Mouse (Mus musculus) C2C12 (cell line): ENCODE results near the gene Pigs.

Source experiments
- CTCF ChIP-seq: IDR thresholded peaks from one replicate; pipeline ENCODE4 v1.5.1; 2011; ENCODE audit not compliant: control insufficient read depth, insufficient read depth, insufficient read length
- MAX ChIP-seq: IDR thresholded peaks from one replicate; pipeline ENCODE4 v1.6.1; 2011; ENCODE audit warnings: mild to moderate bottlenecking, control low read depth
- MYOD1 ChIP-seq: IDR thresholded peaks from one replicate; pipeline ENCODE4 v1.6.1; 2011; ENCODE audit warnings: low read depth; ENCODE audit not compliant: control insufficient read depth, insufficient read length
- USF1 ChIP-seq: IDR thresholded peaks from one replicate; pipeline ENCODE4 v1.6.1; 2011; ENCODE audit warnings: low read depth, mild to moderate bottlenecking, control low read depth, moderate library complexity

DNA sequence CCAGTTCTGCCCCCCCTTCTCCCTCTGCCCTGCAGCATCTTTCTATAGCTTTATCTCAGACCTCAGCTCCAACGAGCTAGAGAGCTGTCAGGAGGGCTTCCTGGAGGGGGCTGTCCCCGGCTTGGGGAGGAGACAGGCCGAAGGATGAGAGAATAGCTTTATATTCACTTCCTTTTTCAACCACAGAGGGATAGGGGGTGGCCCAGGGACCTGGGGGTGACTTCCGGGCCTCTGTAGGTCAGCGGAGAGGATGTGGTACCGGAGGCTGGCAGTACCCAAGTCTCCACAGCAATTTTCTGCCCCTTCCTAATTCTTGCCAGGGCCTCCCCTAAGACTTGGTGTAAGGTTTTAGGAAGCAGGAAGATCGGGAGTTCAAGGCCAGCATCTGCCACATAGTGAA is 17.6 kb downstream of the Pigs start:
- no peak for TF ChIP-seq USF1
- no peak for TF ChIP-seq CTCF
- no peak for TF ChIP-seq MYOD1
- TF ChIP-seq MAX: no peak
